Mouse (Mus musculus): ENCODE measurements around the gene Evi2a. TPM values are rescaled to one million over a fixed set of nuclear protein-coding genes. Genes with fewer than 3 reads are reported as not detected.

The Evi2a gene
- 1.9 and 2.8 TPM in 2 replicates for polyA plus RNA-seq (2014; fragmentation: Nextera tagmentation; extraction: Ambion mirVana)

DNA sequence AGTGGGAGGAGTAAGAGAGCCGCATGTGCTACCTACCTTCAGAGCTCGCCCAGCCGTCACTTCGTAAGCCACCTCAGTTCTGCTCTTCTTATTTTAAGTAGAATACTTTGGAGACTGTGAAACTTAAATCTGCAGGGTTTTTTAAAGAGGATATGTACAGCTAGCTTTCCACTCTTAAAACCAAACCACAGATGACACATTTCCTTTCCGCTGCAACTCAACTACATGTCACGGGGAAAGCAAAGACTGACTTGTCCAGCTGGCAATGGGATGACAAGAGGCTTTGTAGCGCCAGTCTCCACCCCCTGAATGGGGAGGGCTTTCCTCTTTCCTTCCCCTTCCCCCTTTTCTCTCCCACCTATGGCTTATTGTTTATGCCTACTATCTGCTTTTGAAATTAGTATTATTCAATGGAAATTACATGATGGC is at the start of gene Evi2a, which contains the start of gene Evi2:
TSS of gene Evi2a (minus strand) at position 277 of the 429 bp plus-strand sequence.
TSS of gene Evi2 (minus strand) at position 257 of the 429 bp plus-strand sequence.
- no peak within 1 kb of the TSS for H3K27ac ChIP-seq (ENCODE audit: low read depth, low read length)
- no peak for ATAC-seq
- H3K4me1 ChIP-seq (ENCODE audit: control insufficient read depth, insufficient read depth, low read length): no peaks in the 10 kb centered on the region
- H3K36me3 ChIP-seq (ENCODE audit: control insufficient read depth, insufficient read depth, low read length): peaks cover 11% of the 10 kb centered on the region
- no peak within 1 kb of the TSS for H3K4me2 ChIP-seq (ENCODE audit: low read length)
- 84% methylated on average over 7 of the region's 7 CpGs for WGBS
- H3K9ac ChIP-seq (ENCODE audit: low read length): no peak within 1 kb of the TSS
- no peaks in the 10 kb centered on the region for H3K27me3 ChIP-seq (replicated peaks; ENCODE audit: control insufficient read depth, insufficient read depth, low read length)
- H3K4me3 ChIP-seq (ENCODE audit: low read depth, low read length): no peak within 1 kb of the TSS
- no peaks in the 10 kb centered on the region for H3K9me3 ChIP-seq (replicated peaks; ENCODE audit: control insufficient read depth, low read length)
- no peak for DNase-seq (ENCODE audit: low spot score)

DNA sequence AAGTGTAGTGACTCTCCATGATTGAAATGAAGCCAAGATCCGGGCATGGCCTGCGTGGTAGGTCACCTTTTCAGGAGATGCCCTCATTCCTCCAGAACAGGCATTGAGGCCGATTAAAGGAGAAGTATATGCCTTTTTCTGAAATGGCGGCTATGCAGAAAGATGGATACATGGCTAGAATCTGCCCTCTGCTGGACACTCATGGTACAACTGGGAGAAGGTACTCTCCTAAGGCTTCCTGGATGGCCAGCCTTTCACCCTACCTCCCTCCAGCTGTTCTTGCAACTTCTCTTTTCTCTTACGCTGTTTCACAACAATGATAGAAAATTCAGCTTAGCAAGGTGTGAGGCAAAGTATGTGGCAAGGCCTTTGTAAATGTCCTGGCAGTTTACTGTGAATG is 47.3 kb upstream of the Evi2a start:
- WGBS: 47% methylated on average over 5 of the region's 5 CpGs
- peaks cover 45% of the 10 kb centered on the region for H3K36me3 ChIP-seq (ENCODE audit: control insufficient read depth, insufficient read depth, low read length)
- ATAC-seq: no peak; the same call in 1 of the 2 replicates
- no peak overlapping the region for H3K4me3 ChIP-seq (ENCODE audit: low read depth, low read length)
- no peak overlapping the region for H3K9ac ChIP-seq (ENCODE audit: low read length)
- no peaks in the 10 kb centered on the region for H3K4me1 ChIP-seq (ENCODE audit: control insufficient read depth, insufficient read depth, low read length)
- H3K27ac ChIP-seq (ENCODE audit: low read depth, low read length): no peak overlapping the region
- DNase-seq (ENCODE audit: low spot score): peak; percentile 82
- no peaks in the 10 kb centered on the region for H3K27me3 ChIP-seq (replicated peaks; ENCODE audit: control insufficient read depth, insufficient read depth, low read length)
- no peaks in the 10 kb centered on the region for H3K9me3 ChIP-seq (replicated peaks; ENCODE audit: control insufficient read depth, low read length)
- H3K4me2 ChIP-seq (ENCODE audit: low read length): no peak overlapping the region

DNA sequence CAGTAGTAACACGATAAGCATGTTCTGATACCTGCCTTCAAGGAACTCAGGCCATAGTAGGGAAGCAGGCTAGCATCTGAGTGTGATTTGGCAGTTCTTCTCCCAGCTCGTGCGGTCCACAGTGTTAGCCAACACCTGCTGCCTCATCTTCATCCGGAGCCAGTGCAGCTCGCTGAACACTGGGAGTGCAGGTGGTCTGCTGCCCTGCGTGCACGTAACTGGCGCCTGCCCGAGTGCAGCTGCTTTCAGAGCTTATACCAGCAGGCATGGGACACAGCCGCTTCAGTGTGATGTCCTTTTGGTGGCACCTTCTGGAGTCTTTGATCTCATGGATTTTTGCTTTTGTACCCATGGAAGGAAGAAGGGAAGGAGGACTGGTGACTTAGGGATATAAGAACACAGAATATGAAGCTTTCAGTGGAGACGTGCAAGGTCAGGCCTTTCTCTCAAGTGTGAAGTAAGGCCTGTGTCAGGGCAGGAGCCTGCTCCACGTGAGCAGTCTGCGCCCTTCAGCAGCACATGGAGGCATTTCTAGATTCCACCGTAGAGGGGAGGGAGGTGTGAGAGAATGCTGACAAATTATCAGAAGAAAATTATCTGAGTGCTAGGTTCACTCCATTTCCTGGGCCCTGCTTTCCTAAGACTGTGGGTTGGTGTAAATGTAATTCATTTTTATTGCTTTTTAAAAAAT is 45.1 kb upstream of the Evi2a start:
- DNase-seq (ENCODE audit: low spot score): no peak
- WGBS: 88% methylated on average over 14 of the region's 14 CpGs
- Histone ChIP-seq H3K9ac (ENCODE audit: low read length) (no peak overlapping the region), H3K36me3 (ENCODE audit: control insufficient read depth, insufficient read depth, low read length) (peaks cover 63% of the 10 kb centered on the region), H3K27ac (ENCODE audit: low read depth, low read length) (no peak overlapping the region), H3K4me2 (ENCODE audit: low read length) (no peak overlapping the region), H3K9me3 (replicated peaks; ENCODE audit: control insufficient read depth, low read length) (no peaks in the 10 kb centered on the region), H3K4me1 (ENCODE audit: control insufficient read depth, insufficient read depth, low read length) (no peaks in the 10 kb centered on the region), H3K27me3 (replicated peaks; ENCODE audit: control insufficient read depth, insufficient read depth, low read length) (no peaks in the 10 kb centered on the region), H3K4me3 (ENCODE audit: low read depth, low read length) (no peak overlapping the region)
- ATAC-seq: no peak

DNA sequence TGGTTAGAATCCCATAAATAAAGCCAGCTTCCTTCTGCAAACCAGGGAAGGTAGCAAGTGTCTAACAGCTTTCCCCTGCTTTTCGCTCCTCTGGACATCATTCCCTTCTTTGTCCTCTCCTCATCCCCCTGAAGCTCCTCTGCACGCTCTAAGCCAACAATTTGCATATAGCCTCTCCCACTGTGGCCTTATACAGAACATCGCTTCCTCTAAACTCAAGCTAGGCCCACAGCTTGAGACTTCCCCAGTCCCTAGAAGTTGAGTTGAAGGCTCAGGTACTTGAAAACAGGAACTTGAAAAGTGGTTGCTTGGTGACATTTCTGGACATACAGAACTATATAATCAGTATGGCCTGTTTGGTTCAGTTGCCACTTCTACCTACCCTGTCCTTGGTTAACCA is 43.4 kb upstream of the Evi2a start:
- Histone ChIP-seq H3K4me3 (ENCODE audit: low read depth, low read length) (no peak overlapping the region), H3K4me2 (ENCODE audit: low read length) (no peak overlapping the region), H3K27ac (ENCODE audit: low read depth, low read length) (no peak overlapping the region), H3K9ac (ENCODE audit: low read length) (no peak overlapping the region), H3K27me3 (replicated peaks; ENCODE audit: control insufficient read depth, insufficient read depth, low read length) (no peaks in the 10 kb centered on the region), H3K9me3 (replicated peaks; ENCODE audit: control insufficient read depth, low read length) (no peaks in the 10 kb centered on the region), H3K4me1 (ENCODE audit: control insufficient read depth, insufficient read depth, low read length) (no peaks in the 10 kb centered on the region), H3K36me3 (ENCODE audit: control insufficient read depth, insufficient read depth, low read length) (peaks cover 63% of the 10 kb centered on the region)
- DNase-seq (ENCODE audit: low spot score) (no peak), ATAC-seq (no peak)
- WGBS: 76% methylated on average over 3 of the region's 3 CpGs

DNA sequence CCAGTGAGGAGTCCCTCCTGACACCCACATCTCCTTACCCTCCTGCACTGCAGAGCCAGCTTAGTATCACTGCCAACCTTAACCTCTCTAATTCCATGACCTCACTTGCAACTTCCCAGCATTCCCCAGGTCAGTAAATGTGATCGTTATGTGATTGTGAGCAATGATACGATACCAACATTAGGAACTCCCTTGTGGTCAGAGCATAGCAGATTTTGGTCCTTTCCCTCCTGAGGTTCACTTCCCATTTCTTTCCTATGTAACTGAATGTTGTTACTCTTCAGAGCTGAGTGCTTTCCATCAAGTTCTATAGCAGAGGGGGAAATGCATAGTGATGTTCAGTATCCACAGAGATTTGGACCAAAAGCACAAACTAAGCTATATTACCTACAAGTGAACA is 39.9 kb upstream of the Evi2a start:
- Histone ChIP-seq H3K4me1 (ENCODE audit: control insufficient read depth, insufficient read depth, low read length) (no peaks in the 10 kb centered on the region), H3K4me3 (ENCODE audit: low read depth, low read length) (no peak overlapping the region), H3K9ac (ENCODE audit: low read length) (no peak overlapping the region), H3K27ac (ENCODE audit: low read depth, low read length) (no peak overlapping the region), H3K9me3 (replicated peaks; ENCODE audit: control insufficient read depth, low read length) (no peaks in the 10 kb centered on the region), H3K4me2 (ENCODE audit: low read length) (no peak overlapping the region), H3K27me3 (replicated peaks; ENCODE audit: control insufficient read depth, insufficient read depth, low read length) (no peaks in the 10 kb centered on the region), H3K36me3 (ENCODE audit: control insufficient read depth, insufficient read depth, low read length) (peaks cover 82% of the 10 kb centered on the region)
- WGBS: 94% methylated on average over 2 of the region's 2 CpGs
- DNase-seq (ENCODE audit: low spot score) (no peak), ATAC-seq (no peak)

DNA sequence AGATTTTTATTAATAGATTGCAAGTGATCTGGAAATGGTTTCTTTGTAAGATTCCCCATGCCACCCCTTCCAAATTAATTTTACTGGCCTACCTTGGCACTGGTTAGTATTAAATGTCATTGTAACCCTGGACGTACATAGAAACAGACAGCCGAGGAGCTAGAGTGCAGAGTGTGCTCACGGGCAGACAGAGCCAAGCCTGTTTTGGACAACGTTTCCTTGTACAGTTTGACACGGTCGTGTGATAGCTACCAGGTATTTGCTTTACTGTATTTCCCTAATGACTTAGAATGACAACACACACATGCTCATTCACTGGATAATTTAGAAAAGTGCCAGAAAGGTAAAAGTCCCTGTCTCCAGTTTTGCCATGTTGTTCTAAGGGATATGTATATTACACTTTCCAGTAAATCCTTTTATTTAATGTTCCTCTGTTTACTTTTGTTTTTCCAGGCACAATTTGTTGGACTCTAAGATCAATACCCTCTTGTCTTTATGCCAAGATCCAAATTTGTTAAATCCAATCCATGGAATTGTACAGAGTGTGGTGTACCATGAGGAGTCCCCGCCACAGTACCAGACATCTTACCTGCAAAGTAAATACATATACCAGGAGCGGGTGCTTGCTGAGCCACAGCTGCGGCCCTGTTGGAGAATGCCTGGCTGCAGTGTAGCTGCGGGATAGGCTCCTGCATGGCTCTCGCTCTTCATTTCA is 37.9 kb upstream of the Evi2a start:
- 91% methylated on average over 11 of the region's 11 CpGs for WGBS
- no peak overlapping the region for H3K9ac ChIP-seq (ENCODE audit: low read length)
- no peak for ATAC-seq

DNA sequence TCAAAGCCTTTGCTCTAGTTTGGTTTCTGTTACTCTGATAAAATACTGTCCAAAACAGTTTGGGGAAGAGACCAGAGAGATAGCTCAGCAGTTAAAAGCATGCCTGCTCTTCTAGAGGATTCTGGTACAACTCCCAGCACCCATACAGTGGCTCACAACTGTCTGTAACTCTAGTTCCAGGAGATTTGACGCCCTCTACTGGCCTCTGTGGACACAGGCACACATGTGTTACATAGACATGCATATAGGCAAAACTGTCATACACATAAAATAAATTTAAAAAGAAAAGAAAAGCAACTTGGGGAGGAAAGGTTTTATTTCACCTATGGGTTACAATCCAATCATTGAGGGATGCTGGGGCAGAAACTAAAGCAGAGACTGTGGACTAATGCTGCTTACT is 36.5 kb upstream of the Evi2a start:
- no peak for ATAC-seq
- WGBS: 58% methylated on average over 1 of the region's 1 CpGs

More for the DNA sequence above, 37.9 kb upstream of the Evi2a start:
- Histone ChIP-seq H3K4me1 (ENCODE audit: control insufficient read depth, insufficient read depth, low read length) (no peaks in the 10 kb centered on the region), H3K27ac (ENCODE audit: low read depth, low read length) (no peak overlapping the region), H3K4me2 (ENCODE audit: low read length) (no peak overlapping the region), H3K27me3 (replicated peaks; ENCODE audit: control insufficient read depth, insufficient read depth, low read length) (no peaks in the 10 kb centered on the region), H3K9me3 (replicated peaks; ENCODE audit: control insufficient read depth, low read length) (no peaks in the 10 kb centered on the region), H3K36me3 (ENCODE audit: control insufficient read depth, insufficient read depth, low read length) (peaks cover 84% of the 10 kb centered on the region), H3K4me3 (ENCODE audit: low read depth, low read length) (no peak overlapping the region)
- no peak for DNase-seq (ENCODE audit: low spot score)

DNA sequence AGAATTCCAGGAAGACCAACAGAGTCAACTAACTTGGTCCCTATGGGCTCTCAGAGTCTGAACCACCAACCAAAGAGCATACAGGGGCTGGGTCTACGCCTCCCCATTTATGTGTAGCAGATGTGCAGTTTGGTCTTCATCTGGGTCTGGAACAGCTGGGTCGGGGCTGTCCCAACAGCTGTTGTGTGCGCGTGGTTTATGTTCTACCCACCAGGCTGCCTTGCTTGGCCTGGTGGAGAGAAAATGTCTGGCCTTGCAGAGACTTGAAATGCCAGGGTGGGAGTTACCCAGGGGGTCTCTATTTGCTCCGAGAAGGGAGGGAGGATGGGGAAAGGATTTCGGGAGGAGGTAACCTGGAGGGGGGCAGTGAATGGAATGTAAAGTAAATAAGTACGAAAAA is 33.1 kb upstream of the Evi2a start:
- Histone ChIP-seq H3K9ac (ENCODE audit: low read length) (no peak overlapping the region), H3K4me3 (ENCODE audit: low read depth, low read length) (no peak overlapping the region), H3K36me3 (ENCODE audit: control insufficient read depth, insufficient read depth, low read length) (peaks cover 82% of the 10 kb centered on the region), H3K27ac (ENCODE audit: low read depth, low read length) (no peak overlapping the region), H3K9me3 (replicated peaks; ENCODE audit: control insufficient read depth, low read length) (no peaks in the 10 kb centered on the region), H3K4me1 (ENCODE audit: control insufficient read depth, insufficient read depth, low read length) (no peaks in the 10 kb centered on the region), H3K4me2 (ENCODE audit: low read length) (no peak overlapping the region), H3K27me3 (replicated peaks; ENCODE audit: control insufficient read depth, insufficient read depth, low read length) (no peaks in the 10 kb centered on the region)
- no peak for DNase-seq (ENCODE audit: low spot score)
- WGBS: 95% methylated on average over 7 of the region's 7 CpGs
- no peak for ATAC-seq

More for the DNA sequence above, 36.5 kb upstream of the Evi2a start:
- no peak for DNase-seq (ENCODE audit: low spot score)
- no peak overlapping the region for H3K4me3 ChIP-seq (ENCODE audit: low read depth, low read length)
- H3K9ac ChIP-seq (ENCODE audit: low read length): no peak overlapping the region
- H3K27me3 ChIP-seq (replicated peaks; ENCODE audit: control insufficient read depth, insufficient read depth, low read length): no peaks in the 10 kb centered on the region
- no peaks in the 10 kb centered on the region for H3K4me1 ChIP-seq (ENCODE audit: control insufficient read depth, insufficient read depth, low read length)
- peaks cover 85% of the 10 kb centered on the region for H3K36me3 ChIP-seq (ENCODE audit: control insufficient read depth, insufficient read depth, low read length)
- H3K27ac ChIP-seq (ENCODE audit: low read depth, low read length): no peak overlapping the region
- H3K9me3 ChIP-seq (replicated peaks; ENCODE audit: control insufficient read depth, low read length): no peaks in the 10 kb centered on the region
- no peak overlapping the region for H3K4me2 ChIP-seq (ENCODE audit: low read length)

DNA sequence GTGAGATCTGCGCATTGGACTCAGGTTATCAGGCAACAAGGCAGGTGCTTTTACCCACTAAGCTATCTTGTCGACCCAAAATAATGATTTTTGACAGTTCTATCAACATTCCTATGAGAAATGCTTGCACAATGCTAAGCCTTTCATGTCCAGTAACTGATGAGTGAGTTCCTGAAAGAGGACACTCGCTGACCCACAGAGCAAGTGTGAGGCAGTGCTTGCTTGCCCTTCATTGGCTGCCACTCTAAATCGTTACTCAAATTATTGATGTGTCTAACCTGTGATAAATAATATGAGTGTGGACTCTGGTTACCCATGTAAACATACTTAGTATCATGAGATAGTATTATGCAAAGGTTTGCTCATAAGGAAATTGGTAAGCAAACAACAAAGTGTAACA is 30.1 kb upstream of the Evi2a start:
- no peak overlapping the region for H3K4me2 ChIP-seq (ENCODE audit: low read length)
- no peaks in the 10 kb centered on the region for H3K9me3 ChIP-seq (replicated peaks; ENCODE audit: control insufficient read depth, low read length)
- H3K36me3 ChIP-seq (ENCODE audit: control insufficient read depth, insufficient read depth, low read length): peaks cover 79% of the 10 kb centered on the region
- H3K4me3 ChIP-seq (ENCODE audit: low read depth, low read length): no peak overlapping the region
- 92% methylated on average over 4 of the region's 4 CpGs for whole genome bisulfite sequencing
- H3K4me1 ChIP-seq (ENCODE audit: control insufficient read depth, insufficient read depth, low read length): no peaks in the 10 kb centered on the region
- no peak overlapping the region for H3K27ac ChIP-seq (ENCODE audit: low read depth, low read length)
- ATAC-seq: no peak
- no peak for DNase-seq (ENCODE audit: low spot score)
- H3K9ac ChIP-seq (ENCODE audit: low read length): no peak overlapping the region
- no peaks in the 10 kb centered on the region for H3K27me3 ChIP-seq (replicated peaks; ENCODE audit: control insufficient read depth, insufficient read depth, low read length)

All from forebrain, embryonic 14.5 days (tissue).